Mouse (Mus musculus): Measurements from ENCODE around the gene Rbm4b. TPM values are rescaled to one million over a fixed set of nuclear protein-coding genes. Genes with fewer than 3 reads are reported as not detected.
"Not testable (repeated sequence)": the region's sequence is repeated elsewhere in the genome, so short reads cannot be mapped to it uniquely, and the experiment has no call there.

Gene Rbm4b
- polyA plus RNA-seq, 1 experiment from 2014 or later = 30.8 TPM

DNA sequence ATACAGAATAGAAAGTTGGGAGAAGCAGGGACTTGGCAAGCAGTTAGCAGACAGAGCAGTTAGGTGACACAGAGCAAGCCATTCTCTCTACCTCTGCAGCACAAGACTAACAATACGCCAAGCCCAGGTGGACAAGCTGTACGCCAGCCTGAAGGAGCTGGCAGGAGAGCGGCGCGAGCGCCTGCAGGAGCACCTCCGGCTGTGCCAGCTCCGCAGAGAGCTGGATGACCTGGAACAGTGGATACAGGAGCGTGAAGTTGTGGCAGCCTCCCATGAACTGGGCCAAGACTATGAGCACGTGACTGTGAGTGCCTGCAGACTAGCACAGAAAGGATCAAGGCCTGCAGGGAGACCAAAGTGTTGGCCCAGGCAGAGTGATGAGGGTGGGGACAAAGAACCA, 10.6 kb upstream of the Rbm4b start:
- Histone ChIP-seq H3K4me2 (no peak overlapping the region), H3K36me3 (no peaks in the 10 kb centered on the region)
- WGBS = 91% methylated on average over 10 of the region's 10 CpGs

DNA sequence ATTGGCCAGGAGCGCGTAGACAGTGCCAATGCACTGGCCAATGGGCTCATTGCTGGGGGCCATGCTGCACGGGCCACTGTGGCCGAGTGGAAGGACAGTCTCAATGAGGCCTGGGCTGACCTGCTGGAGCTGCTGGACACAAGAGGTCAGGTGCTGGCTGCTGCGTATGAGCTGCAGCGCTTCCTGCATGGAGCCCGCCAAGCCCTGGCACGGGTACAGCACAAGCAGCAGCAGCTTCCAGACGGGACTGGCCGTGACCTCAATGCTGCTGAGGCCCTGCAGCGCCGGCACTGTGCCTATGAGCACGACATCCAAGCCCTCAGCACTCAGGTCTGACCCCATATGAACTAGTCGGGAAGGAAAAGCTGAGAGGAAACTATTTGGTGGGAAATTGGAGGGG, 9.7 kb upstream of the Rbm4b start:
- H3K4me3 ChIP-seq = no peak overlapping the region
- WGBS = 77% methylated on average over 14 of the region's 14 CpGs
- no peaks in the 10 kb centered on the region for H3K36me3 ChIP-seq
- ATAC-seq (replicated peaks; ENCODE audit: insufficient number of reproducible peaks, insufficient read depth, low FRiP score, low read depth) = no peak
- H3K9ac ChIP-seq = no peak overlapping the region
- peaks cover 7% of the 10 kb centered on the region for H3K4me1 ChIP-seq (replicated peaks)
- no peaks in the 10 kb centered on the region for H3K9me3 ChIP-seq (replicated peaks)
- H3K4me2 ChIP-seq = no peak overlapping the region
- H3K27me3 ChIP-seq = no peaks in the 10 kb centered on the region
- H3K27ac ChIP-seq = no peak overlapping the region

More for the DNA sequence above, 10.6 kb upstream of the Rbm4b start:
- peaks cover 7% of the 10 kb centered on the region for H3K4me1 ChIP-seq (replicated peaks)
- no peak overlapping the region for H3K27ac ChIP-seq
- no peak for ATAC-seq (replicated peaks; ENCODE audit: insufficient number of reproducible peaks, insufficient read depth, low FRiP score, low read depth)
- no peak overlapping the region for H3K4me3 ChIP-seq
- H3K9me3 ChIP-seq (replicated peaks) = no peaks in the 10 kb centered on the region
- no peaks in the 10 kb centered on the region for H3K27me3 ChIP-seq
- no peak overlapping the region for H3K9ac ChIP-seq

DNA sequence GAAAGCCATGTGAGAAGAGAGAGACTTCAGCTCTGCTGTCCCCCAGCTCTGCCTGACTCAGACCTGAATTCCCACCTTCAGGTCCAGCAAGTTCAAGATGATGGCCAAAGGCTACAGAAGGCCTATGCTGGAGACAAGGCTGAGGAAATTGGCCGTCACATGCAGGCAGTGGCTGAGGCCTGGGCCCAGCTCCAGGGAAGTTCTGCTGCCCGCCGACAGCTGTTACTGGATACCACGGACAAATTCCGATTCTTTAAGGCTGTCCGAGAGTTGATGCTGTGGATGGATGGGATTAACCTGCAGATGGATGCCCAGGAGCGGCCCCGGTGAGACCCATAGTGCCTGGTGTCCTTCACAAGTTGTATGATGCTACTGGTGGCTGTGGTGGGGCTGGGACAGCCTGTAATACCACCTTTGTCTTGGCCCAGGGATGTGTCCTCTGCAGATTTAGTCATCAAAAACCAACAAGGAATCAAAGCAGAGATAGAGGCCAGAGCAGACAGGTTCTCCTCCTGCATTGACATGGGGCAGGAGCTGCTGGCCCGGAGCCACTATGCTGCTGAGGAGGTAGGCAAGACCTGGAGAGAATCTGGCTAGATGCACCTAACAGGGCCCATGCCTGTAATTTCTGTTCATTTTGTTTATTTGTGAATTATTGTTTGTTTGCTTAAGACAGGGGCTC, 8.5 kb upstream of the Rbm4b start:
- Histone ChIP-seq H3K9me3 (replicated peaks) (no peaks in the 10 kb centered on the region), H3K9ac (no peak overlapping the region), H3K4me3 (no peak overlapping the region), H3K27me3 (no peaks in the 10 kb centered on the region), H3K4me1 (replicated peaks) (peaks cover 7% of the 10 kb centered on the region), H3K27ac (no peak overlapping the region), H3K36me3 (no peaks in the 10 kb centered on the region), H3K4me2 (no peak overlapping the region)
- 86% methylated on average over 9 of the region's 9 CpGs for WGBS
- ATAC-seq (replicated peaks; ENCODE audit: insufficient number of reproducible peaks, insufficient read depth, low FRiP score, low read depth) = no peak

DNA sequence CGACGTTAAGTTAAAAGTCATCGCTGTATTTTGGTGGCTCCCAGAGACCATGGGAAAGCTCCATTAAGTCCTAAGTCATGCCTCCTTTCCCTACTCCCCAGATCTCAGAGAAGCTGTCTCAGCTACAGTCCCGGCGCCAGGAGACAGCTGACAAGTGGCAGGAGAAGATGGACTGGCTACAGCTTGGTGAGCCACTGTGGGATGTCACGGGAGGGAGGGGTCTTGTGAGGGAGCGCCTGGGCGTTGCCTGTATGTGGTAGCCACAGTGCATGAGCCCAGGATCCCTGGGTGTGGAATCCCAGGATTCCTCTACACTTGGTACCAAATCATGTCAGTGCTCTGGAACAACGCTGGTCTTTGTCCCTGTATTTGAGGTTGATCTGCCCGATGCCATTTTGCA, 7.8 kb upstream of the Rbm4b start:
- WGBS = 79% methylated on average over 10 of the region's 10 CpGs
- H3K27me3 ChIP-seq = no peaks in the 10 kb centered on the region
- H3K4me3 ChIP-seq = no peak overlapping the region
- no peaks in the 10 kb centered on the region for H3K9me3 ChIP-seq (replicated peaks)
- H3K4me1 ChIP-seq (replicated peaks) = peaks cover 7% of the 10 kb centered on the region
- no peak overlapping the region for H3K27ac ChIP-seq
- H3K4me2 ChIP-seq = no peak overlapping the region
- H3K9ac ChIP-seq = no peak overlapping the region
- no peaks in the 10 kb centered on the region for H3K36me3 ChIP-seq
- ATAC-seq (replicated peaks; ENCODE audit: insufficient number of reproducible peaks, insufficient read depth, low FRiP score, low read depth) = no peak

- Histone ChIP-seq H3K27ac (no peak overlapping the region), H3K4me2 (no peak overlapping the region), H3K4me1 (replicated peaks) (peaks cover 4% of the 10 kb centered on the region), H3K9me3 (replicated peaks) (no peaks in the 10 kb centered on the region), H3K36me3 (no peaks in the 10 kb centered on the region), H3K4me3 (no peak overlapping the region), H3K27me3 (no peaks in the 10 kb centered on the region), H3K9ac (no peak overlapping the region)
- WGBS = 80% methylated on average over 6 of the region's 6 CpGs
- no peak for ATAC-seq (replicated peaks; ENCODE audit: insufficient number of reproducible peaks, insufficient read depth, low FRiP score, low read depth)
Observed at GRCm38 (mm10) chr19:4749975-4750374, 6.3 kb upstream of the Rbm4b start.

DNA sequence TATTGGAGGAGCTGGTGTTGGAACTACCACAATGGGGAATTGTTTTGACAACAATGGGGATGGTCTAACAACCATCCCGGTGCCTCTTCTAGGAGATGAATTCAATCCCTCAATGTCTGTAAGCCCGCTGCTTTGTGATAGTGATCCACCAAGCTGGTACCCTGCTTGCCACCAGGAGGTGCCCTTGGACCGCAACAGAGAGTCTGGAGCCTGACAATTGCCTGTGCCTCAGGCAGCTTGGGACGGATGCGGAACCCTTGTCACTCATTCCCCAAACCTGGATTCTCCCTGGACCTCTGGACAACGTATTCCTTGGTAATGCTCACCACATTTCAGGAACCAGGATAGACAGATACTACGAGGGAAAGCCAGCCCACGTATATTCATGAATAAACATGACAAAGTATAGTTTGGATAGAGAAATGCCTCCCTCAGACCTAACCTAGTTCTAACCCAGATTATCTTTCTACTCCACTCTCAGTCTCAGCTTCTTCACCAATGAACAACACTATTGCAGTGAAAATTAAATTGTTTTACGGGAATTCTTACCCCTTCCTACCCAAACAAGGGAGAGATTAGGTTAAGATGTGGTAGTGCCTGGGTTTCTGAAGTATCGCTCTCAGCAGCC, 618 bp upstream of the Rbm4b start:
- no peaks in the 10 kb centered on the region for H3K9me3 ChIP-seq (replicated peaks)
- H3K4me2 ChIP-seq = peak overlapping the region; percentile 84
- H3K27ac ChIP-seq = peak overlapping the region; percentile 95
- H3K4me3 ChIP-seq = peak overlapping the region; percentile 69
- ATAC-seq (replicated peaks; ENCODE audit: insufficient number of reproducible peaks, insufficient read depth, low FRiP score, low read depth) = peak; percentile 66
- H3K4me1 ChIP-seq (replicated peaks) = peaks cover 14% of the 10 kb centered on the region
- H3K36me3 ChIP-seq = 0 out of 2 replicates have a peak, but pooled peaks cover 8% of the 10 kb centered on the region
- whole genome bisulfite sequencing = under 1% methylated on average over 10 of the region's 10 CpGs
- peak overlapping the region; percentile 75 for H3K9ac ChIP-seq
- H3K27me3 ChIP-seq = no peaks in the 10 kb centered on the region

GRCm38 (mm10) chr19:4756921-4757320, 624 bp downstream of the Rbm4b start:
- Histone ChIP-seq H3K36me3 (peaks cover 18% of the 10 kb centered on the region), H3K27me3 (no peaks in the 10 kb centered on the region), H3K9me3 (replicated peaks) (no peaks in the 10 kb centered on the region), H3K4me1 (replicated peaks) (peaks cover 14% of the 10 kb centered on the region), H3K4me3 (peak overlapping the region; percentile 69), H3K9ac (peak overlapping the region; percentile 75), H3K4me2 (peak overlapping the region; percentile 84), H3K27ac (peak overlapping the region; percentile 95)
- ATAC-seq (replicated peaks; ENCODE audit: insufficient number of reproducible peaks, insufficient read depth, low FRiP score, low read depth) = no peak
- WGBS = 2% methylated on average over 9 of the region's 9 CpGs

DNA sequence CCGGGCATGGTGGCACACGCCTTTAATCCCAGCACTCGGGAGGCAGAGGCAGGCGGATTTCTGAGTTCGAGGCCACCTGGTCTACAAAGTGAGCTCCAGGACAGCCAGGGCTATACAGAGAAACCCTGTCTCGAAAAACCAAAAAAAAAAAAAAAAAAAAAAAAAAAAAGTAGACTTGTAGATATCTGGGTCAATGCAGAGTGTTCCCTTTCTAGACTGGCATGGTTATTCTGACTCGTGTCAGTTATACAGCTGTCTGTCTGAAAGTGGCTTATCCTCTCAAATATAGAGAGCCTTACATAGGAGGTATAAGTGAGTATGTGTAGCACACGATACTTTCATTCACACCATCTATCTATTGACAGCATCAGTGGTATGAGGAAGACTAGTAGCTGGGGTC, 4.2 kb downstream of the Rbm4b start:
- not testable (repeated sequence) for H3K27ac ChIP-seq; H3K4me2 ChIP-seq; ATAC-seq (replicated peaks; ENCODE audit: insufficient number of reproducible peaks, insufficient read depth, low FRiP score, low read depth); H3K9me3 ChIP-seq (replicated peaks); H3K9ac ChIP-seq; H3K4me3 ChIP-seq; H3K27me3 ChIP-seq
- Histone ChIP-seq H3K4me1 (replicated peaks) (peaks cover 12% of the 10 kb centered on the region), H3K36me3 (peaks cover 46% of the 10 kb centered on the region)
- whole genome bisulfite sequencing = 87% methylated on average over 8 of the region's 8 CpGs

GRCm38 (mm10) chr19:4762876-4763275, 6.6 kb downstream of the Rbm4b start:
- 50% methylated on average over 1 of the region's 1 CpGs for WGBS
- Histone ChIP-seq H3K9ac (no peak overlapping the region), H3K36me3 (peaks cover 51% of the 10 kb centered on the region)

GRCm38 (mm10) chr19:4767507-4768148, 11.3 kb downstream of the Rbm4b start:
- Histone ChIP-seq H3K36me3 (peaks cover 52% of the 10 kb centered on the region), H3K4me2 (no peak overlapping the region), H3K27me3 (no peaks in the 10 kb centered on the region), H3K27ac (no peak overlapping the region), H3K4me3 (no peak overlapping the region), H3K9ac (no peak overlapping the region), H3K9me3 (replicated peaks) (no peaks in the 10 kb centered on the region), H3K4me1 (replicated peaks) (no peaks in the 10 kb centered on the region)
- ATAC-seq (replicated peaks; ENCODE audit: insufficient number of reproducible peaks, insufficient read depth, low FRiP score, low read depth) = no peak
- WGBS = 68% methylated on average over 12 of the region's 12 CpGs

More at GRCm38 (mm10) chr19:4762876-4763275, 6.6 kb downstream of the Rbm4b start:
- Histone ChIP-seq H3K4me2 (no peak overlapping the region), H3K4me1 (replicated peaks) (peaks cover 7% of the 10 kb centered on the region), H3K9me3 (replicated peaks) (no peaks in the 10 kb centered on the region), H3K27me3 (no peaks in the 10 kb centered on the region), H3K27ac (no peak overlapping the region), H3K4me3 (no peak overlapping the region)
- no peak for ATAC-seq (replicated peaks; ENCODE audit: insufficient number of reproducible peaks, insufficient read depth, low FRiP score, low read depth)

DNA sequence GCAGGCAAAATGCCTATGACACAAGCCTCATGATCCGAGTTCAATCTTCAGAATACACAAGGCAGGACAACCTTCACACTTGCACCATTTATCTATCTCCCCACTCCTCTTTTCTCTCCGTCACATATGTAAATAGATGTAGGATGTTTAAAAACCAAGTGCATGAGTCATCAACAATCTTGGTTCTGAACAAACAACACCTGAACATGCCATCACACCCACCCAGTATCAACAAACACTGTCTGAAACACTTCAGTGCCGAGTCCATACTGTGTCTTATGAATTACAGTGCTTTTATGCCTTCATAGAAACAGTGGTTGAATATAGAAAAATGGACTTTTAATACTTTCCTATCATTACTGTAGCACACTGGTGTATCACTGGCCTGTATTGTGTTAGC, 16.5 kb downstream of the Rbm4b start:
- 76% methylated on average over 3 of the region's 3 CpGs for WGBS
- H3K27me3 ChIP-seq = no peaks in the 10 kb centered on the region
- peaks cover 38% of the 10 kb centered on the region for H3K36me3 ChIP-seq
- no peak overlapping the region for H3K27ac ChIP-seq
- no peaks in the 10 kb centered on the region for H3K4me1 ChIP-seq (replicated peaks)
- H3K4me2 ChIP-seq = no peak overlapping the region
- H3K9me3 ChIP-seq (replicated peaks) = no peaks in the 10 kb centered on the region
- no peak overlapping the region for H3K9ac ChIP-seq
- H3K4me3 ChIP-seq = no peak overlapping the region
- no peak for ATAC-seq (replicated peaks; ENCODE audit: insufficient number of reproducible peaks, insufficient read depth, low FRiP score, low read depth)

Data from heart, embryonic 15.5 days (tissue).